Mouse (Mus musculus): ENCODE data around the gene Chga.

Gene Chga

GRCm38 (mm10) chr12:102565086-102565485, 10.3 kb downstream of the Chga start:
- DNase-seq, result no peak

- DNase-seq, result no peak
Measured at GRCm38 (mm10) chr12:102566951-102567350, 12.2 kb downstream of the Chga start.

GRCm38 (mm10) chr12:102568219-102568618, 13.4 kb downstream of the Chga start:
- no peak for DNase-seq

GRCm38 (mm10) chr12:102570111-102570510, 15.3 kb downstream of the Chga start:
- DNase-seq, result no peak

- no peak for DNase-seq
Measured at GRCm38 (mm10) chr12:102570734-102571133, 16.0 kb downstream of the Chga start.

- DNase-seq, result no peak
Measured at GRCm38 (mm10) chr12:102571666-102572065, 16.9 kb downstream of the Chga start.

- DNase-seq, result no peak
Measured at GRCm38 (mm10) chr12:102573036-102573435, 18.3 kb downstream of the Chga start.

- no peak for DNase-seq
Measured at GRCm38 (mm10) chr12:102575541-102576329, 21.0 kb downstream of the Chga start.

GRCm38 (mm10) chr12:102576659-102577398, 22.1 kb downstream of the Chga start:
- no peak for DNase-seq

GRCm38 (mm10) chr12:102579041-102579440, 24.3 kb downstream of the Chga start:
- peak; percentile 85 for DNase-seq

GRCm38 (mm10) chr12:102581579-102582196, 26.9 kb downstream of the Chga start:
- no peak for DNase-seq

GRCm38 (mm10) chr12:102582441-102582840, 27.7 kb downstream of the Chga start:
- no peak for DNase-seq

GRCm38 (mm10) chr12:102585390-102585789, 30.6 kb downstream of the Chga start:
- no peak for DNase-seq

- no peak for DNase-seq
Measured at GRCm38 (mm10) chr12:102586286-102586881, 31.6 kb downstream of the Chga start.

GRCm38 (mm10) chr12:102587106-102587505, 32.3 kb downstream of the Chga start:
- DNase-seq, result no peak

- DNase-seq, result no peak
Measured at GRCm38 (mm10) chr12:102590711-102591360, 36.1 kb downstream of the Chga start.

GRCm38 (mm10) chr12:102593699-102594098, 38.9 kb downstream of the Chga start:
- peak; percentile 70 for DNase-seq

GRCm38 (mm10) chr12:102594627-102595026, 39.9 kb downstream of the Chga start:
- no peak for DNase-seq

GRCm38 (mm10) chr12:102596410-102596809, 41.6 kb downstream of the Chga start:
- no peak for DNase-seq

- DNase-seq, result no peak
Measured at GRCm38 (mm10) chr12:102597466-102597865, 42.7 kb downstream of the Chga start.

GRCm38 (mm10) chr12:102598535-102598934, 43.8 kb downstream of the Chga start:
- DNase-seq, result no peak

- no peak for DNase-seq
Measured at GRCm38 (mm10) chr12:102599801-102600200, 45.0 kb downstream of the Chga start.

GRCm38 (mm10) chr12:102600345-102600744, 45.6 kb downstream of the Chga start:
- no peak for DNase-seq

All from right cerebral cortex, postnatal 14 days (tissue).